Mouse (Mus musculus) forebrain, embryonic 11.5 days (tissue): ENCODE measurements around the gene Ywhab. TPM values are rescaled to one million over a fixed set of nuclear protein-coding genes. Genes with fewer than 3 reads are reported as not detected.
A peak's percentile ranks its signal among the peaks of the same experiment; 100 is the strongest.

ENCODE experiments used
- ATAC-seq: fragments of 200-750 bp; cut with Nextera tagmentation; replicated peaks from 2 replicates; pipeline ENCODE4 v1.8.0; 2017; ENCODE audit warnings: moderate TSS enrichment; ENCODE audit not compliant: low FRiP score
- DNase-seq: peaks from one replicate; pipeline ENCODE4 v3.0.0-alpha.2; 2017; ENCODE audit warnings: low spot score
- H3K27ac ChIP-seq: fragments of 300-500 bp; sonication (generic); 2 replicates; pipeline ENCODE4 v1.5.1; 2014; ENCODE audit warnings: low read depth, low read length
- H3K27me3 ChIP-seq: fragments of 300-500 bp; sonication (generic); 2 replicates; pipeline ENCODE4 v1.6.1; 2014; ENCODE audit warnings: mild to moderate bottlenecking, low read length, mixed read lengths; ENCODE audit not compliant: control insufficient read depth, insufficient read depth
- H3K36me3 ChIP-seq: fragments of 300-500 bp; sonication (generic); 2 replicates; pipeline ENCODE4 v1.6.1; 2014; ENCODE audit warnings: mild to moderate bottlenecking, low read length, moderate library complexity, mixed read lengths; ENCODE audit not compliant: control insufficient read depth, insufficient read depth
- H3K4me1 ChIP-seq: fragments of 300-500 bp; sonication (generic); replicated peaks from 2 replicates; pipeline ENCODE4 v1.6.1; 2014; ENCODE audit warnings: low read length, mixed read lengths; ENCODE audit not compliant: control insufficient read depth, insufficient read depth
- H3K4me2 ChIP-seq: fragments of 300-500 bp; sonication (generic); 2 replicates; pipeline ENCODE4 v1.6.1; 2014; ENCODE audit warnings: low read depth, mild to moderate bottlenecking, low read length, moderate library complexity, mixed read lengths; ENCODE audit not compliant: severe bottlenecking
- H3K4me3 ChIP-seq: fragments of 300-500 bp; sonication (generic); 2 replicates; pipeline ENCODE4 v1.5.1; 2014; ENCODE audit warnings: low read depth, low read length
- H3K9ac ChIP-seq: fragments of 300-500 bp; sonication (generic); 2 replicates; pipeline ENCODE4 v1.6.1; 2014; ENCODE audit warnings: low read length
- H3K9me3 ChIP-seq: fragments of 300-500 bp; sonication (generic); 2 replicates; pipeline ENCODE4 v1.6.1; 2016; ENCODE audit warnings: low read length, mixed read lengths; ENCODE audit not compliant: control insufficient read depth
- WGBS: fragments of 180-500 bp; shearing (Covaris S2); extraction: QIAGEN DNeasy Blood & Tissue Kit; methylation state at CpG from one replicate; pipeline ENCODE4 v1.1.7; 2014; 5-methylcytosine and 5-hydroxymethylcytosine counted together
- polyA plus RNA-seq: library from polyadenylated mRNA; unstranded; fragments of >200 nt; fragmentation: Nextera tagmentation; extraction: Ambion mirVana; gene quantifications from 2 replicates; pipeline ENCODE4 v1.2.1, GENCODE M21; 2014

Ywhab gene
- polyA plus RNA-seq, 1 experiment from 2014 or later: 330 TPM

GRCm38 (mm10) chr2:163970326-163970725 is 24.4 kb upstream of the Ywhab start:
- Histone ChIP-seq H3K27me3 (no peaks in the 10 kb centered on the region), H3K36me3 (no peaks in the 10 kb centered on the region), H3K9ac (no peak overlapping the region), H3K4me1 (no peaks in the 10 kb centered on the region), H3K4me2 (no peak overlapping the region), H3K27ac (no peak overlapping the region), H3K9me3 (no peaks in the 10 kb centered on the region), H3K4me3 (no peak overlapping the region)
- ATAC-seq (no peak), DNase-seq (no peak)
- WGBS: 59% methylated on average over 3 of the region's 3 CpGs

- DNase-seq (no peak), ATAC-seq (no peak)
- no peaks in the 10 kb centered on the region for H3K27me3 ChIP-seq
- H3K9me3 ChIP-seq: no peaks in the 10 kb centered on the region
- H3K4me1 ChIP-seq: no peaks in the 10 kb centered on the region
- no peak overlapping the region for H3K4me3 ChIP-seq
- no peak overlapping the region for H3K27ac ChIP-seq
- no peak overlapping the region for H3K9ac ChIP-seq
- H3K36me3 ChIP-seq: no peaks in the 10 kb centered on the region
- no peak overlapping the region for H3K4me2 ChIP-seq
- 73% methylated on average over 2 of the region's 2 CpGs for WGBS
Observed at GRCm38 (mm10) chr2:163974056-163974455, 20.7 kb upstream of the Ywhab start.

GRCm38 (mm10) chr2:163976448-163976847 is 18.3 kb upstream of the Ywhab start:
- no peaks in the 10 kb centered on the region for H3K36me3 ChIP-seq
- no peak overlapping the region for H3K4me3 ChIP-seq
- DNase-seq: no peak
- H3K4me1 ChIP-seq: no peaks in the 10 kb centered on the region
- no peak for ATAC-seq
- no peak overlapping the region for H3K9ac ChIP-seq
- no peaks in the 10 kb centered on the region for H3K9me3 ChIP-seq
- WGBS: 87% methylated on average over 6 of the region's 7 CpGs
- H3K27ac ChIP-seq: no peak overlapping the region
- H3K4me2 ChIP-seq: no peak overlapping the region
- H3K27me3 ChIP-seq: no peaks in the 10 kb centered on the region

DNA sequence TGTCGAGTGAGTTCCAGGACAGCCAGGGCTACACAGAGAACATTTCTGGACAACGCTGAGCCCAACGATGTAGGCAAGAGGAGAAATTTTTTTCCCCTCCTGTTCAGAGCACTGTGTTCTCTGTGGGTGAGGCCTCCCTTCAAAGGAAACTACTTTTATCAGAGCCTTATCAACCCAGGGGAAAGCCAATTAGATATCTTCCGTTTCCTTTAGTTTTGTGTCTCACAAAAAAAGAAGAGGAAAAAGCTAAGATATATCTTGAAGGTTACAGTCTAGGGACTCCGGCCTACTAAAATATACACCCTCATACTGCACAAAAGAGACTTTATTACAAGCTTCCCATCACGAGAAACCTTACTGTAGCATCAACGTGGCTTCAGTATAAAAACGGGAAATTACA is 7.5 kb upstream of the Ywhab start:
- Histone ChIP-seq H3K27me3 (no peaks in the 10 kb centered on the region), H3K9ac (no peak overlapping the region), H3K36me3 (no peaks in the 10 kb centered on the region), H3K9me3 (no peaks in the 10 kb centered on the region), H3K4me1 (no peaks in the 10 kb centered on the region), H3K4me3 (no peak overlapping the region), H3K4me2 (no peak overlapping the region), H3K27ac (no peak overlapping the region)
- DNase-seq (no peak), ATAC-seq (no peak)
- 85% methylated on average over 8 of the region's 8 CpGs for WGBS

DNA sequence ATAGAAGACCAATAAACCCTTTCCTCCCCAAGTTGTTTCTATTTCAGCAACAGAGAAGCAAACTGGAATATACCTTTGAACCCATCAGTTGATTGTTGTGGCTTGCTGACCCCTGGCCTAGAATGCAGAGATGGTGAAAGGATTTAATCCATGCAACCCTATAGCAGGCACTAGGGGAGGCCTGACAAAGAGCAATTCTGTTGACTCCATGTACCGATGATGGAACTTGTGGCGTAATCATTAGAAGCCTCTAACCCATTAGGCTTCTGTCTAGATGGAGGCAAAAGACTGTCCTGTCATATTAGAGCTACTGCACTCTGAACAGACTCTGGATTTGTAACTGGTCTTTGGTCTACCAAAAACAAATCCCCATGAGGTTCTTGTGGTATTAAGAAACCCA is 1.9 kb upstream of the Ywhab start:
- no peak overlapping the region for H3K27ac ChIP-seq
- H3K27me3 ChIP-seq: no peaks in the 10 kb centered on the region
- DNase-seq (no peak), ATAC-seq (no peak)
- no peaks in the 10 kb centered on the region; the same call in 1 of the 2 replicates for H3K36me3 ChIP-seq
- no peak overlapping the region for H3K4me3 ChIP-seq
- no peak overlapping the region for H3K4me2 ChIP-seq
- no peak overlapping the region for H3K9ac ChIP-seq
- 91% methylated on average over 2 of the region's 2 CpGs for WGBS
- H3K9me3 ChIP-seq: no peaks in the 10 kb centered on the region
- peaks cover 2% of the 10 kb centered on the region; the same call in 1 of the 2 replicates for H3K4me1 ChIP-seq

DNA sequence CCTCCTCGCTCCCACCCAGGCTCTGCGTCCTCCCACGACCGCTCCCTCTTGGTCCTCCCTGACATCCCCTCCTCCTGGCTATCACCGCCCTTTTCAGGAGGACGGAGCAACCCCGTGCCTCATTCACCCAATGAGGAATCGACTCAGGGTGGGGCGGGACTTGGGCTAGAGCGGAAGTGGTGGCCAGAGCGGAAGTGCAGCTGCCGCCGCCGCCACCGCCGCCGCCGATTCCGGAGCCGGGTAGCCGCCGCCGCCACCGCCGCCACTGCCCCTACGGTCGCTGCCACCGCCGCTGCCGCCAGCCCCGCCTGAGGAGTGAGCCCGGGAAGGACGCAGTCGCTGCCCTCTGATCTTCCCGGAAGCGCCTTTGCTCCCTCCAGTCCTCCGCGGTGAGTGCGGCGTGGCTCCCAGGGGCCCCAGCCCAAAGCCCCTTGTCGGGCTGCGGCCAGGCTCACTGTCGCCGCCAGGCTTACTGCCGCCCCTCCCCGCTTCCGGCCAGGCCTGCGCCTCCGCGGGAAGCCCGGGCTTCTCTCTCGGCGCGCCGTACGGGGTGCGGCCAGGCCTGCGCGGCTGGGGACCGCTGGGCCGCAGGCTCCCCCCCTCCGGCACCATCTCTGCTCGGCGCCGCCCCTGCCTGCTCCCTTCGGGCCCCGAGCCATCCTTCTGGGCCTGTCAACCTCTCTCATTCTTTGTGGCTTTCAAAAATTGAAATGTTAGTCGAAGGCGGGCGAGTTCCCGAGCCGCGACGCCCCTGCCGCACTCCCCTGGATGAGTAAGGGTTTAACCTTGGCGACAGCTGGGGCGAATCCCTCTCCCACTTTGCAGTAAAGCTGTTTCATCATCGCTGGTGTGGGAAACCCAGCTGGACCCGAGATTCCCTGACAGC is 460 bp downstream of the Ywhab start:
- peak overlapping the region; percentile 94 for H3K9ac ChIP-seq
- H3K4me2 ChIP-seq: peak overlapping the region; percentile 78
- no peaks in the 10 kb centered on the region for H3K9me3 ChIP-seq
- ATAC-seq (peak; percentile 100), DNase-seq (peak; percentile 97)
- H3K4me1 ChIP-seq: peaks cover 2% of the 10 kb centered on the region; the same call in 1 of the 2 replicates
- H3K27me3 ChIP-seq: no peaks in the 10 kb centered on the region
- peak overlapping the region; percentile 84 for H3K27ac ChIP-seq
- H3K4me3 ChIP-seq: peak overlapping the region; percentile 93
- no peaks in the 10 kb centered on the region; the same call in 1 of the 2 replicates for H3K36me3 ChIP-seq
- whole genome bisulfite sequencing: under 1% methylated on average over 64 of the region's 79 CpGs

DNA sequence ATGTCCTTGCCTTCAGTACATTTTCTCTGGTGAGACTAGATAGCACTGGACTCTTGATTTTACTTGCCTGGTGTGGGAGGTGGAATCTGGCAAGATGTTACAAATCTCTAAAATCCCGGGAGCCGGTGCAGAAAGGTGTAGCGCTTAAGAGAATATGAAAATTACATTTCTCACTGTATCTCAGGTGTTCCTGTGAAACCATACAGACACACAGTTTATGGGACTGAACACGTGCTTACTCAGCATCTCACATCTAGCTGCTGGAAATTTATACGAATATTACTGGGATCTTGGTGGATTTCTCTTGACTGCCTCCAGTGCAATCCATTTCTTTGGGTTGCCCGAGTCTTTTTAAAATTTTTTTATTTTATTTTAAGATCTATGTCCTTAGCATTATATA is 1.5 kb downstream of the Ywhab start:
- DNase-seq (no peak), ATAC-seq (no peak)
- no peaks in the 10 kb centered on the region for H3K9me3 ChIP-seq
- H3K4me1 ChIP-seq: peaks cover 2% of the 10 kb centered on the region; the same call in 1 of the 2 replicates
- peak overlapping the region; percentile 93 for H3K4me3 ChIP-seq
- WGBS: 87% methylated on average over 6 of the region's 6 CpGs
- peak overlapping the region; percentile 78 for H3K4me2 ChIP-seq
- H3K9ac ChIP-seq: peak overlapping the region; percentile 94; the same call in 1 of the 2 replicates
- no peaks in the 10 kb centered on the region; the same call in 1 of the 2 replicates for H3K36me3 ChIP-seq
- no peak overlapping the region for H3K27ac ChIP-seq
- no peaks in the 10 kb centered on the region for H3K27me3 ChIP-seq

DNA sequence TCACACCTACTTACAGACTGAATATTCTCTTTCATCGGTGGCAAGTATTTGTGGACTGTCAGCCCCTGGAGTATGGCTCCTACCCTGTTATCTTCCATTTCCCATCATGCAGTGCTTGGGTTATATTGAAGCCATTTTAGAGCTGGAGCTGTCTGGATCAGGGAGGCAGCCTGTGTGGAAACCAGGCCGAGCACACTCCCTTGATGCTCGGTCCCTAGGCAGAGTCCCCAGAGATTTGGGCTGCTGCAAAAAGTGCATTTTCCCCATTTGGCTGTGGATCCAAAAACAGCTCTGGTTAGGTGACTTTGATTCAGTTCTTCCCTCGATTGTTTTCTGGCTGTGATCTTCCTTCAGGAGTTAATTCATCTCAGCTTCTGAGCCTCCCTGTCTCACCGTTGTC is 2.1 kb downstream of the Ywhab start:
- ATAC-seq: no peak

More for the DNA sequence above, 2.1 kb downstream of the Ywhab start:
- H3K9me3 ChIP-seq: no peaks in the 10 kb centered on the region
- H3K9ac ChIP-seq: no peak overlapping the region
- H3K4me1 ChIP-seq: peaks cover 2% of the 10 kb centered on the region; the same call in 1 of the 2 replicates
- 86% methylated on average over 5 of the region's 5 CpGs for WGBS
- no peaks in the 10 kb centered on the region for H3K27me3 ChIP-seq
- H3K4me3 ChIP-seq: no peak overlapping the region
- no peak overlapping the region for H3K27ac ChIP-seq
- no peaks in the 10 kb centered on the region; the same call in 1 of the 2 replicates for H3K36me3 ChIP-seq
- no peak for DNase-seq
- H3K4me2 ChIP-seq: no peak overlapping the region
